Mouse (Mus musculus) c-Kit-positive CD71-positive TER-119-positive erythroid progenitor cells, embryonic 14.5 days (primary cell): ENCODE measurements at regions not wholly inside any gene's neighbourhood (a gene's known extent, or its start where the extent isn't known, plus 50 kb on each side); places are given as distances from the start of the nearest gene placed in this dataset.
A peak's percentile ranks its signal among the peaks of the same experiment; 100 is the strongest.

Experiments
- DNase-seq: peaks from one replicate; pipeline ENCODE4 v3.0.0-alpha.2; 2013; ENCODE audit warnings: low spot score

DNA sequence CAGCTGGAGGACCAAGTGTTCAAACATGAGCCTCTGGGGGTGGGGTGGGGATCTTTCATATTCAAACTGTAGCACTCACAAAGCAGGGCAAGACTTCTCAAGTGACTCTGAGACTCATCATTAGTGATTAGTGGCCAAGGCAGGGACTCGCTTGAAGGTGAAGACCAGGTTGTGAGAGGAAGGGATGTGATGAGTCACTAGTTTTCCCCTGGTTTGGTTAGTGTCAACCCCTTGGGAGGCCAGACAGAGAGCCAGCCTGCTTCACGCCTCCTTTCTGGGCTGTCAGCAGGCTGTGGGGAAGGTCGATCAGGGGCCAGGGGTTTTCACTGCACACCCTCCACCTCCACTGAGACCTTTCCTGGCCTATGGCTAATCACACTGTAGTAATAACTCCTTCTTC, 65.2 kb downstream of the Slc30a10 start:
- no peak for DNase-seq

DNA sequence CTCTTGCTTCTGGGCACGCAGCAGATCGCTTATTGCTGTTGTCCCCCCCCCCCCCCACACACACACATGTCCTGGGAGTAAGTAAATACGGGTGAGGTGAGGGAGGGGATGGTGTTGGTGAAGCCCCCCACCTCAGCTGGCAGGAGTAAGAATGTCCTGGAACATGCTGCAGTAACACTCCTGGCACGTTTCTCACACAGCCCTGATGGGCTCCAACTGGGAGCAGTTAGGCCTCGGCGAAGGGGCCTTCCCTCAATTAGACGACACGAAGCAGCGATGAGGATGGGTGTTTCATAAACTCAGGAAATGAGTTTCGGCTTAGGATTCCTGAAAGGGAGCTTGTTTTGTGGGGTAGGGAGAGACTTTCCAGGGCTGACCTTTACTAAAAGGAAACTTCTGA, 69.4 kb downstream of the Slc30a10 start:
- no peak for DNase-seq

DNA sequence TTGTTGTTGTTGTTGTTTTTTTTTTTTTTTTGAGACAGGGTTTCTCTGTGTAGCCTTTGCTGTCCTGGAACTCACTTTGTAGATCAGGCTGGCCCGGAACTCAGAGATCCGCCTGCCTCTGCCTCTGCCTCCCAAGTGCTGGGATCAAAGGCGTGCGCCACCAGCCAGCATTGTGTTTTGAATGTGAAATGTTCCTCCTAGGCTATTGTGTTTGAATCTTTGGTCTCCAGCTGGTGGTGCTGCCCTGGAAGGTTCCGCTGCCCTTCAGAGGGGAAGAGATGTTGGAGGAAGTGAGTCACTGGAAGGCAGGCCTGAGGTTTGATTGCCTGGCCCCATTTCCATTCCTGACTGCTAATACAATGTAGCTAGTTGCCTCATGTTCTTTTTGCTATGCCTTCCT, 78.8 kb downstream of the Slc30a10 start:
- DNase-seq = no peak

DNA sequence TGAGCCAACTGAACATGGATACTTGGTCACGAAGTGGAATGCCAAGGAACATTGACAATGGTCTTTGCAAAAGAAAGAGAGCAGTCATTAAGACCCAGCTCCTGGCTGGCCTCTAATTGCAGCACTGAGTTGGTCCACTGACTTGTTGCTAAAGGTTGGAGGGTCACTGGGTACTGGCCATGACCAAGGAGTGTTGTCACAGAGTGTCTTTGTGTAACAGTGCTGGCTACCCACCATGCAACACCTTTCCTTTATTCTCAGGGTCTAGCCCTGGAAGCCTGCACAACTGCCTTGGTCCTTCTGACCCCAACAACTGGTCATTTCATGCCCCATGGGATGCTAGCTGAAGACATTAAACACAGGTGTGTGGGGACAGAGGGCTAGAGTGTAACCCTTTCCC, 79.5 kb downstream of the Slc30a10 start:
- DNase-seq = no peak

DNA sequence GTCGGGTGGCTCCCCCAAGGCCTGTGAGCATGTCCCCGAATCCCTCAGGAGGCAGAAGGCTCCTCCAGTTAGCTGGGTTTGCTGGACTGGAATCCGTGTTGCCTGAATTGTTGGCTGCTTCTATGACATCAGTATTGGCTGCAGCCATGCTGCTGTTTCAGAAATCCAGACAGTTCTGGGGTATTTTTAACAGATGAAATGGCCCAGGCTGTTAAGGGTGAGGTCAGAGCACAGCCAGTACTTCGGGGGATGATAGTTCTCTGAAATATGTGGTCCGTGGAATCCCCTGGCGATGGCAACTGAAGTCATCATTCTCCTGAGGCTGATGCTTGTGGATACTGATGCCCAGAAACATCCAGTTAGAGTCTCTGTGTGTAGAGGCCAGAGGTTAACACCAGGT, 80.7 kb downstream of the Slc30a10 start:
- DNase-seq = no peak

DNA sequence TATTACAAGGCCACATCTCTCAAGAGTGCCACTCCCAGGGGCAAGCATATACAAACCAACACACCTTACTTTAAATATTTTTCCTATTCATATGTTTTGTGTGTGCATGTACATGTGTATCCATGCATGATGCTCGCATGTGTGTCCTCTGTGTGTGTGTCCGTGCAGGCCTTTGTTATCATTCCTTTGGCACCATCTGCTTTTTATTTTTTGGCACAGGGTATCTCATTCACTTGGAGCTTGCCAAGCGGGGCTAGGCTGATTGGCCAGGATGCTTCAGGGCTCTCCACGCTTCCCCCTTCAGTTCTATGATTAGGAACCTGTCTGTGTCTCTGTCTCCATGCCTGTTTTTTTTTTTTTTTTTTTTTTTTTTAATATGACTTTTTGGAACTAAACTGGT, 82.6 kb downstream of the Slc30a10 start:
- DNase-seq = no peak

DNA sequence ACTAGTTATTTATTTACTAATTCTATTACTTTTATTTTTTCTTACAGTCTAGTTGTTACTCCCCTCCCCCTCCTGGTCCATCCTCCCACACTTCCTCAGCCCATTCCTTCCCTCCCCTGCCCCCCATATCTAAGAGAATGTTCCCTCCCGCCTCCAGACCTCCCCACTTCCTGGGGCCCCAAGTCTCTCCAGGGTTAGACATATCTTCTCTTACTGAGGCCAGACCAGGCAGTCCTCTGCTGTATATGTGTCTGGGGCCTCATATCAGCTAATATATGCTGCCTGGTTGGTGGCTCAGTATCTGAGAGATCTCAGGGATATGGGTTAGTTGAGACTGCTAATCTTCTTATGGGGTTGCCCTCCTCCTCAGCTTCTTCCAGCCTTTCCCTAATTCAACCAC, 84.8 kb downstream of the Slc30a10 start:
- no peak for DNase-seq

DNA sequence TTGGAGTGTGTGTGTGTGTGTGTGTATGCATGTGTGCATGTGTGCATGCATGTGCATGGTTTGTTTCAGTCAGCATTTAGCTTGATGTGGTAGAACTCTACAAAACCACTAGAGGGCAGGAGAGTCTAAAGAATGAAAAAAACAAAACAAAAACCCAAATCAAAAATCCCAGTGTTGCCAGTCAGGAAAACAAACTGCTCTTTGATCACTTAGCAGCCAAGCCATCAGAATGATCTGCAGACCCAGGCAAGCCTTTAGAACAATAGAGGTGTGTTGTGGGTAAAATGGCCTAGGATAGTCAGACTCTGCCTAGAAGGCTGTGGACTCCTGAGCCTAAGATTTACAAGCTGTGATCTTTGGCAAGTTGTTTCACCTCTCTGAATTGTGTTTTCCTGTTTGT, 91.7 kb downstream of the Slc30a10 start:
- DNase-seq = peak; percentile 18

DNA sequence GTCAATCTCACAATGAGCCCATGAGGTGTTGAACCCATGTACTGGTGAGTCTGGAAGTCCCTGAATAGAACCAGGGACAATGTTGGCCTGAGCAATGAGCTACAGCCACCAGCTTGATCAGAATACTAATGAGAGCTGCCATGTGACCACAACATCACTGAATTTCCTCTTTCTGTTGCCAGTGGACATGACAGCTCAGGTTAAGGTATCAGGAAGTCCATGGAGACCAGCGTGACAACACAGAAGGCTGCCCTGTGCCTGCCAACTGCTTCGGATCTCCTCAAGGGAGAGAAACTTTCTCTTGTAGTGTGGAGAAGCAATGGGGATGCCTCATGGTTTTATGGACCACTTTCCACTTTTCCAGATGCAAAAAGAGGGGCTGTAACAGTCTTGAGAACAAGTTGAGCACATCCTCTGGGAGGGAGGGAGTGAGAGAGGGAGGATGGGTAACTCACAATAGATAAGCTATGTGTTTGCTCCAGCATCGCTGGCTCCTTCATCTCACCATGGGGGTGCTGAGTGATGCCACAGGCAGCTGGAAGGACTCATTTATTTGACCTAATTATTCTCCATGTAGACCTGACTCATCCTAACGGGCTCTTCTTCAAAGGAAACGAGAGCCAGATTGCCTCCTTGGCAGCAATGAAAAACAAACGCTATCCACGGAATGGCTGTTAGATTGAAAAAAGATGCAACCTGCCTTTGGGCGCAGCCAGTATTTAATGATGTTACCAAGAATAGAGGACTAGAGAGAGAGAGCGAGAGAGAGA, 118.3 kb downstream of the Slc30a10 start:
- DNase-seq = no peak

DNA sequence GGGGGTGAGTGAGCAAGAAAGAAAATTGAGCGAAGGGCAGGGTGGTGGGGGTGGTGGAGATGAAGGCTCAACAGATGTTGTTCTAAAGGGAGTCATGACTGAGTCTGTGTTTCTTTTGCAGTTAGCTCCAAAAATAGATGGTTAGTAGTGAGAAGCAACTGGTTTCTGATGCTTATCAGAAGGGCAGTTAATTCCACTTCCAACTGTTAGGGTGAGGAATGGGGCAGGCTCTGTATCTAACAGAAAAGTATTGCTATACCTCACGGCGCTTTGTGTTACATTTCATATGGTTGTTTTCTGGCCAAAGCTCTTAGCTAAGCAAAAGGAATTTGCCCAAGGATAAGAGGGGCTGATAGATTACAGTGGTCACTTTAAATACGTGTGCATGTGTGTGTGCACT, 120.3 kb downstream of the Slc30a10 start:
- DNase-seq = no peak

DNA sequence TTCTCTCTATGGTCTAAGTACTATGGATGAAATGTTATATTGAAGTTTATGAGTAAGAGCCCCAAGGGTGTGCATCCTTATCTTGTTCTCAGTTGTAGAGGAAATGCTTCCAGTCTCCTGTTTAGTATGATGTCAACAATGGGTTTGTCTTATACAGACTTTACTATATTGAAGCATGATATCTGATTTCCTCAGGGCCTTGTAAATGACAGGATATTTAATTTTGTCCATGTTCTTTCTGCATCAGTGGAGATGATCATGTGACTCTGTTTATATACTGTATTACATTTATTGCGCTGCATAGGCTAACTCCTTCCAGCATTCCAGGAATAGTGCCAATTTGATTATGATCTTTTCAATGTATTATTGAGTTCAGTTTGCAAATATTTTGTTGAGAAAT, 125.2 kb downstream of the Slc30a10 start:
- no peak for DNase-seq

DNA sequence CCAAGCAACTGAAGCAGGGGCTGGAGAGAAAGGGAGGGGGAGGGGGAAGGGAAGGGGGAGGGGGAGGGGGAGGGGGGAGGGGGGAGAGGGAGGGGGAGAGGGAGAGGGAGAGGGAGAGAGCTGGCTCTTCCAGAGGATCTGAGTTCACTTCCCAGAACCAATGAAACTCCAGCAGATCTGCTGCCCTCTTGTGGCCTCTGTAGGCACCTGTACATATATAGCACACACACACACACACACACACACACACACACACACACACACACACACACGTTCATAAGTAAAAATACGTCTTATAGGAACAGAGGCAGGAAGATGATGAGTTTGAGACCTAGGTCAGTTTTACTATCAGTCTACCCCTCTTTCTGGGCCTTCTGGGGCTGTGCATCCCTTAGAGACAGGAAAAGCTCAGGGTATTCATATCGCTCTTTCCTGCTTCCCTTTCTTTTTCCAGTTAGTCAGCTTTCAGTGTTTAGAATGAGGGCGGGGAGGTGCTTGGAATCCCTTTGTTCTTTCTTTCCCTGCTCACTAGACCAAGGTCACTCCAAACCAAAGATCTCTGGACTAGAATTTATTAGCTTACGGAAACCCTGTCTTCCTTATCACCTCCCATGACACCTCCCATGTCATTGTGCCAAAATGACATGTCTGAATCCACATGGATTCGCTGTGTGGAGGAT, 130.7 kb downstream of the Slc30a10 start:
- DNase-seq = no peak

DNA sequence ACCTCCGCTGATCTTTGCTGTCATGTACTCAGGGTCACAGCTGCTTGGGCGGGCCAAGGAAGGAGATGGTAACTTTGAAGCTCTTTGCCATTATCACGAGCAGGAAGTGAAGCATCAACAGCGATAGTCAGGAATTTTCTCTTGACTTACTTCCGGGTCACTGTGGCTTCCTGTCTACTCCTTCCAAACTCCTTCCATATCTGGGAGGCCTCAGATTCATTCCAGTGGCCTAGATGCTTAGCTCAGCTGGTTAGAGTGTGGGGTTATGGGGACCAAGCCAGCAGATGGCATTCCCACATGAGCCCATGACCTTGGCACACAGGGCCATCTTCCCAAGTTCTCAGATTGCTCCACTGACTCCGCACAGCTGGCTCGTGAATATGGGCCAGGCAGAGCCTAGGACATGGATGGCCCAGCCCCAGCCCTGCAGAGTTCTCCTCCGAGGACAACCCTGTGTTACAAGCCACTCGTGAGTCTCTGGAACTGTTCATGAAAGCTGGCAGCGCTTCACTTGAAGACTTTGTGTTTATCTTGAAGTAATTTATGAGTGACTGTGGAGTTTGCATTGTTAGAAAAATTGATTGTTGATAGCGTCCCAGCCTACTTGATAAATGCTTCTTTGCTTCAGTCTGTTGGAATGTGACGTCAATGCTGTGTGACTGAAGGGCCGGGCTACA, 133.2 kb downstream of the Slc30a10 start:
- no peak for DNase-seq

DNA sequence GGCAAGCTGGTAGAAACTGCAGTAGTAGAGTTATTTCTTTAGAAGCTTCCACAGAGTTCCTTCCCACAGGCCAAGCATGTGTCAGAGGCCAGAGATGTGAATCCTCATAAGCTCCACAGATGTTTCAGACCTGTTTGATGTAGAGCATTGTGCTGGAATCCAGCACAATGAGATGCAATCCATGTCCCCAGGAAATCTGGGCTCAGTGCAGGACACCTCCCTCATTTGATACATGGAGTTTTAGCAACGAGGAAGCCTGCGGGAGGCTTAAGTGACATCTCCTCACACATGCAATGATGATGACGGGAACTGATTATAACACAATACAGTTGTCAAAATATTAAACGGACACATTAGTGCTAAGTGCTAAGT, 133.7 kb downstream of the Slc30a10 start:
- no peak for DNase-seq

DNA sequence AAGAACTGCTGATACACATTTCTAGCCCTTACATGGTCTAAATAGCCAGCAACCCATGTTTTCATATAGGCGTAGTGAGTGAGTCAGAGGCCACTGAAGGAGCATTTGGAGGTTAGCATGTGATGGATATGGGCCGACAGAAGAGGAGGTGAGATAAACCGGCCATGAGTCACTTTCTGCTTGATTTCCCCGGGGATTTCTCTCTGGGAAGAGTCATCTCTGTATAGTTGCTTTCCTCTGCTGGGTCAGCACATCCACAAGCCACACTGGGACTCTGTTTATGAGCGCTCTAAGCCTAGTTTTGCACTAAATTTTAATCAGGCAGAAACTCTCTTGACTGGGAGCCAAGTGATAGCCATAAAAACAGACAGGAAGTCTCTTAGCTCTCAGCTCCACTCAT, 142.2 kb downstream of the Slc30a10 start:
- no peak for DNase-seq

DNA sequence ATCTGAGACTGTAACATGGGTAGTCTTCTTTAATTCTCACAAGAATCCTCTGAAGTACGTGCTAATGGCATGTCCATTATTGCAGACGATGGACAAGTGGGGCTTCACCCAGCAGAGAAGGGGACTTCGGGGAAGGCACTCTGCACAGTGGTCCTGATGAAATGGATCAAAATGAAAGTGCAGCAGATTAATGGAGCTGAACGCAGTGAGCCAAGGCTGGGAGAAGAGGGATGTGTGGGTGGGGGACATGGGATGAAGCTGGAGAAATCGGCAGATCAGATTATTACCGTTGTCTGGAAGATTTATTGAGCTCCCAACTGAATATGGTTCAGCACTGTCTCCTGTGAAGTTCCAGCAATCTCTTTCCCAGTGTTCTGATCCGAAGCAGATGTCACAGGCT, 143.9 kb downstream of the Slc30a10 start:
- DNase-seq = no peak

DNA sequence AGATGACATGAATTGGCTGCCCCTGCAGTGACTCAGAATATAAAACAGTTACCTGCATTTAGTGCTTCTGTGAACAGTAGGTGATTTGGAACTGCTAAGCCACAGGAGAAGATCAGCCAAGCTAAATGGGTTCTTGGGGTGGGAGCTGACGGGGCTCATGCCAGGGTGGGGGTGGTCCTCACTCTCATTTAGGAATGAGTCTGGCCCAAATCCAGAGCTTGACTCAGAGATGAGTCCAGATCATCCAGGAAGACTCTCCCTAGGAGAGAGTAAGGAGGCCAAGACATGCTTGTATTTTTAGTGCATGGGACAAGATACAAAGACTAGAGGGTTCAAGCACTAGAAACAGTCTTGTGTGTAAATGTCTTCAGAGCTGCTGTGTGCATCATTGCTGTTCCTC, 146.5 kb downstream of the Slc30a10 start:
- DNase-seq = no peak

DNA sequence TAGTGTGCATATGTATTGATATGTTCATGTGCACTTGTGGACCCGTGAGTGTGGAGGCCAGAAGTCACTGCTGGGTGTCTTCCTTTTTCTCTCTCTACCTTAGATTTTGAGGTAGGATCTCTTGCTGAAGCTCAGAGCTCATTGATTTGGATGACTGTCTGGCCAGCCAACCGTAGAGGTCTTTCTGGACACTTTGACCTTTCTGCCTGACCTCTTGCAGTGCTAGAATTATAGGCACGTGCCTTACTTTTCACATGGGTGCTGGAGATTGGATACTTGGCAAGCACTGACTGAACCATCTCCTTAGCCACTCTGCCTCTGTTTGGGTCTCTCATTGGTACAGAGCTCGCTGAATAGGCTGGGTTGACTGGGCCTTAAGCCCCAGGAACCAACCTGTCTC, 151.3 kb downstream of the Slc30a10 start:
- no peak for DNase-seq

DNA sequence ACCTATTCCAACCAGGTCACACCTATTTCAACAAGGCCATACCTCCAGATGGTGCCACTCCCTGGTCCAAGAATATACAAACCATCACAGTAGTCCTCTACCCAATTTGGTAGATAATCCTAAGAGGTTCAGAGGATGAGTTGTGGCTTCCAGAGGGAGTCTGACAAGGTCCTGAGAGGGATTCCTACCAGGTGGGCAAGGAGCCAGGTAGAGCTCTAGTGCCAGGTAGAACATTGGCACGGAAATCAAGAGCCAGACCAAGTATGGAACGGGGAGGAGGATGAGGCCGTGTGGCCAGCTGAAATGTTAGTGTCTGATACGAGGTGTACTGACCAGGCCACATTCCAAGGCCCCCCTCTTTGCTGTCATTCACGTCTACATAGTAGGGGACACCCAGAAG, 153.0 kb downstream of the Slc30a10 start:
- DNase-seq = no peak

DNA sequence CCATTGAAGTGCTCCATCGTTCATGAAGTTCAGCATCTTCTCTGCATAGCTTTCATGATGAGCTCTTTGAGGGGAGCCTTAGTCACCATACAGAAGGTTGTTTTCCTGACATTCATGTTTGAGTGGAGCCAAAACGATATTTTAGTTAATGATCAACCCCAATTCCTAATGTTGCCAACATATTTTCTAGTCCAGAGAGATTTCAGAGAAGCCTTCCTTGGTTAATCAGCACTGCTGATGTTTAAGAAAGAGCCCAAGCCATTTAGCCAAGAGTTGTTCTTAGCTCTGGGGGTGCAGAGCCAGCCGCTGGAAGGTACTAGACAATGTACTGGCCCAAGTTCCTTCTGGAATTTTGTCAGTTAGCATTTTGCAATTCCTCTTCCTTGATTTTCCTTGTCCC, 153.8 kb downstream of the Slc30a10 start:
- DNase-seq = no peak

DNA sequence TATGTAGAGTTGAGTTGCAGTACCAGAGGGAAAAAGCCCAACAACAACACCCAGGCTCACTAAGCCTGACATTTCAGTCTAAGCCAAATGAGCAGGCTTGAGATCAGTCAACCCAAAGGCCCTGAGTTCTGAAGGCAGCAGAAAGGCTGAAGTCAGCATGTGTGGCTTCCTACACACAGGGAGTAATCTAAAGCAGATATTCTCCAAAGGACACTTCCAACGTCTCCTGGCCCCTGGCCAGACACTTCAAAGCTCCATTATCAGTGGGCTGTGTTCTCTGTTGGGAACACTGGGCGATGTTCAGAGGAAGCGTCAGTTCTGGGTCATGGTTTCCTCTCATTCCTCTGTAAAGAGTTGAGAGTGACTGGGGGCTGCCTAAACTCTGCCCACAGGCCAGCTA, 155.9 kb downstream of the Slc30a10 start:
- no peak for DNase-seq

DNA sequence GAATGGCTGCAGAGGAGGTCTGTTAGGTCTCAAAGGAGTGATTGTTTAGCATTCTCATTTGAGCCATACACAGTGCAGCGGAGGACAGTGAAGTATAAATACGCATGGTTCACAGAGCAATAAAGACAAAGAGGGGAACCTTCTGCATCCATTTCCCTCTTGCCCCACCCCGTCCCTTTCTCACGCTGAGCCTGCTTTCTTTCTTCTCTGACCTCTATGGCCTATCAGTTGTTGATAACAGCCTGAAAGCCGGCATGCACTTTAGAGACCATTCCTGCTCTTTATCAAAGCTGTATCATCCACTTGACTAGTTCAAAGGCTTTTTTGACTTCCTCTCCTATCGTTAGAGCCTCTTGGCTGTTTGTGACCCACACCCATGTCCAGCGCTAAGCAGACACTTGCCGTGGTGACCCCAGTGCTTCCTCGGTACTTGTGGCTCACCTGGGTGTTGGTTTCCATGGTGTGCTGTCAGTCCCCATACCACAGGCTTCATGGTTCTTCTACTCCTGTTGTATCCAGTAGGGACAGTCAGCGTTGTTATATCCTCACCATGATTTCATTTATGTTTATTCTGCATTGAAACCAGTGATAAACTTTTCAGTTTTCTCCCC, 161.3 kb downstream of the Slc30a10 start:
- no peak for DNase-seq

DNA sequence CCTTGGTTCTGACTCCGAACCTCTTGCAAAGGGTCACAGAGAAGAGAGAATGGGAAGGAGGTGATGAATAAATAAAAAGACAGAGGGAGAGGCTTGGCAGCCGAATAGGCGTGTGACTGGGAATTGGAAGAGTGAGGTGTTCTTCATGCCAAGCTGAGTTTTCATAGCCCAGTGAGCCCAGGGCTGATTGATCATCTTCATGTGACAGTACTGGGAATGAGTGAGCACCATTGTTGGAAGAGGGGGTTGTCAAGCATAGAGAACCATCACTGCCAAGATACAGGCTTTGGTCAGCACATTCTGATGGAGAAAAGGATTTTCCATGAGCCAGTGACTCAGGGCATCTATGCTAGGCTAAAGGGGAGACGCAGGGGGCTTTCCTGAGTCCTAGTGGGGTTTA, 163.0 kb downstream of the Slc30a10 start:
- DNase-seq = no peak
